Mouse (Mus musculus) embryo, embryonic 11 days (tissue): ENCODE measurements around the gene Plxna2.

ENCODE experiments used
- DNase-seq: peaks from one replicate; pipeline ENCODE4 v3.0.0-alpha.2; 2015

The Plxna2 gene

DNA sequence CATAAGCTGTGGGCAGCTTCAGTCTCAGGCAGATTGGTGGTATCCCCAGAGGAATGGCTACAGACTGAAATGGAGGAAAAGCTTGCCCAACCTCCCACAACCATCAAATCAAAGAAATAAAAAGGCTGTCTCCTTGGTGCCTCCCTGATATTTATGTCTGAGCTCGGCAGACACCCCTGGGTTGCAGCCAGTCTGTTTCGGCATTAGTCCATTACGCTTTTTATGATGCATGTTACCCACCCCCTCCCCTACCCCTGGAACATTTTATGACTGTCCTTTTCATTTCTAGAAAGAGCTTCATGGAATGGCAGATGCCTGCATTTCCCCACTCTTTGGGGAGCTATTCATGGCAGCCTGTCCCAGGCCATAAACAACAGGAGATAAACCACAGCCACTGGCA is 47.7 kb downstream of the Plxna2 start:
- DNase-seq: no peak

DNA sequence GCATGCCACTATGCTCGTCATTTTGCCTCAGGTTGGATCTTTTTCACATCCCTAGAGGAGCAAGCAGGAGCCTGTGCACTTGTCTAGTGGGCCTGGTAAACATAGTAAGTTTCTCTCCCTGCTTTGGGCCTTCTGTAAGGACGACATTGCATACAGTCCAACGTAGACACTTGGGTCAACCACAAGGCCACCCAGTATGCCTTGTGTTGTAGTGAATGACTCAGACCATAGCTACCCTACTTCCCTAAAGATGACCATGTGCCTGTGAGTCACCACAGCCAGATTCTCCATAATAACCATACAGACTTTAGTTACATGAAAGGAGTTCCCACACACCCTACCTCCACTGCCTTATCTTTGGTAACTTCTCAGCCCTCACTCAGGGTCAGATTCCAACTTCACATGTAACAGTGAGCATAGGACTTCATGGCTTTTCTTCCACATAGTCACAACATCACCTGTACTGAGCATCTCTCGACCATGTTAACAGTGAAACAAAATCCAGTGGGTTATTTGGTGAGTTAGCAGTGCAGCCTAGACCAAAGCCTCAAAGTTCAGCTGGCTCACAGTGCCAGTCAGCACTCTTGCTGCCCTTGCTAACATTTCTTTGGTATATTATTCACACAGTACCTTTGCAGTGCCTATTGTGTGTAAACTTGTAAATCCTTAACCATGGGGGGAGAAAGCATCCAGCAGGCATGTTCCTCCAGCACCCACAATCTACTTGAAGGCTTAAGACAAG is 53.9 kb downstream of the Plxna2 start:
- no peak for DNase-seq

- no peak for DNase-seq
These were observed 54.5 kb downstream of the Plxna2 start for GRCm38 (mm10) chr1:194672525-194672894.

DNA sequence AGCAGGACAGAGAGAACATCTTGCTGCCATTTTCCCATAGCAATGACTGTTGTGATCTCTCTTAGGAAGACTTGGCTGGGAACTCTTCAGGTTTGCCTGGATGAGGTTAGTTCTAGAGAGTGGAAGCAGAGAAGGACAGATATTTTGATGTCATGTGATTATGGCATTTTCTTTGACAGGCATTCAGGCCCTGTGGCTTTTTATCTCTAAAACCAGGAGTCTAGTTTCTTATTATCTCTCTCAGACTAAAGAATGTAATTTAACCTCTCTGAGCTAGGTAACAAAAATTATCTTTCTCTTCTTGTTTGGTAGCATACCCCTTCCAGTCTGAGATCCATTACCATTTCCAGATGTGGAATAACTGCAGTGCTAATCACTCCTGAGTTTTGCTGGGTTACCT is 55.2 kb downstream of the Plxna2 start:
- DNase-seq: no peak

DNA sequence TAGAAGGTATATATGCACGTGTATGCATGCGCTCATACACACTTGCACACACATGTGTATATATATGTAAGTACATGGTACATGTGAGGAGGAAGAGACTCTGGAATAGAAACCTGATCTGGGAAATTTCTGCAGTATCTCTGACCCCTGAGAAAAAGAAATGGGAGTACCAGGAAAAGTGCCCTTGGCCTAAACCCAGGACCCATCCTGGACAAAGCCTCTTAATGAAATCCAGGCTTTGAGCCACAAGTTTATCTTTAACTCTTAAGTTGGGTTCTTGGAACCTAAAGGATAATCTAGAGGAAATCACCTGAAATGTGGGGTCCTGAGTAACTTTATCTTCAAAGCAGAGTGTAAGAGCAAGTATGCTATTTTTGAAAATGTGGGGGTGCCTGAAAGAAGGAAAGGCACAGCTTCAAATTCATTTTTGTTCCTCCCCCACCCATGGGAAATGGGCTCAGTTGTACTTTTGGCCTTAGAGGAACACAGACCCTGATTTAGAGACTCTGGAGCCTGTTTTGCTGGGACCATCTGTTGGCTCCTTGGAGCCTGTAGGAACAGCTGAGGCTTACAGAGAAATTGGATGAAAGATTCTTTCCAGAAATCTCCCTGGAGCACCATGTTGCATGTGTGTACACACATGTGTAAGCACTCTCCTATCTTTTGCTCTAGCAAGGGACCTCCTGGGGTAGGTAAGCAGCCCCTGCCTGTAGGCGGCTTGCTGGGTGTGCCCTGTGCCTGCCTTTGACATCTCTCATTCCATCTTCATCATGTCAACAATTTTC is 57.3 kb downstream of the Plxna2 start:
- no peak for DNase-seq

DNA sequence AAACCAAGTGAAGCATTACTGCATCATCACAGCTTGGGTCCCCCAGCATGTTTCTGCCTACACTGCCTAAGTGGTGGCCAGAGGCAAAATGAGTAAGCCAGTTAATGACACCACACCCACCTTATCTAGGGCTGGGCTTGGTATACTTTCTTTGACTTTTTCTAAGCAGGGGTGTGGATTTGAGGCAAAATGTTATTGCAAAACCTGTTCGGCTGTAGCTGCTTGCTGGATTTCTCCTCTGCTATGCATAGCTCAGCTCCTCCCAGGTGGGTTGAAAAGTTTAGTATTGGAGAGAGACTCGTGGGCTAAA is 57.8 kb downstream of the Plxna2 start:
- no peak for DNase-seq

- DNase-seq: peak; percentile 45
These were observed 59.9 kb downstream of the Plxna2 start for GRCm38 (mm10) chr1:194677878-194678277.

DNA sequence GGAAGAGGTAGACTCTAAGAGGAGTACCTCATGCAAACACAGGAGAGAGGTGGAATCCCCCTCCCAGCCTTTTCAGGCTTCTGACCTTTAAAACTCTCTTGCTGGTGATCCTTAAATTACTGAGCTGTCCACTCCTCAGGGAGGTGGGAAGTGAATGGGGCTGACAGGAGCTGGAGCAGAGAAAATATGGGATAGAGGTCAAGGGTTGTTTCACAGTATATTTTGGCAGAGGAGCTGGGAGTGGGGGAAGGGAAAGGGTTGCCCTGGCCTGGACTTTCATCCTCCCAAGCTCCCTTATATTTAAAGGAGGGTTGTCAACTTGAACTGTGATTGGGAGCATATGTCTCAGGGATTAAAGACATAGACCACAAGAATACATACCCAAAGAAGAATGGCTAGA is 61.1 kb downstream of the Plxna2 start:
- peak; percentile 66 for DNase-seq

DNA sequence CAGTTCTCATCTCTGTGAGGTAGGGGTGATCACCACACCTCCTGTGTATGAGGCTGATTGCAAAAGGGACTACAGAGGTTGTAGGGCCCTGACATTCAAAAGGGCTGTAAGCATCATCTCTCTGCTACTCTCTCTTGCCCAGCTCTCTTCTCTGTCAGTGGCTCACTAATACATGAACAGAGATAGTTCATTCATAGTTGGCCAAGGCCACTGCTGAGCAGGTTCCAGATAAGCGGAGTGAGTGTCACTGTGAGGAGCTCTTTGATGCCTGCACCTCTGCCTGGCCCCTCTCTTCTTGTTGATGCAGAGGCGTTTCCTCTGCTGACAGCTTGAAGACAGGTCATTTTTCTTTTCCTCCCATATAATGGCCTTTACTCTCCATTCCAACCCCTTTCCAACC is 62.1 kb downstream of the Plxna2 start:
- DNase-seq: no peak

DNA sequence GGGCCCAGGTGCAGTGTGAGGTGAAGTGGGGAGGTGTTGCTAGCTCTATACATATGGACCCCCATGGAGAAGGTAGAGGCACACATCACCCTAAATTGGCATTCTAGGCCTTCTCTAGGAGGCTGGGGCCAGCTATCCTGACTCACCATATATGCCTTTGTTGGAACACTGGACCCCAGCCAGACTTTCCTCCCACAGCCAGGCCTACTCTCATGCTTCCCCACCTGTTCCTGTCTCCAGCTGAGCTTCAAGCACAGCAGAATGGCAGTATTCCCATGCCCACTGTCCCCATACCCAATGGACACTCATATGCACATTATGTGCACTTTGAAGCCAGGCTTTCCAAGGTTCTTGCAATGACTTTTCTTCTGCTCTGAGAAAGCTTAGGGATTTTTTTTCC is 64.0 kb downstream of the Plxna2 start:
- DNase-seq: no peak

GRCm38 (mm10) chr1:194683132-194683531 is 65.1 kb downstream of the Plxna2 start:
- no peak for DNase-seq

DNA sequence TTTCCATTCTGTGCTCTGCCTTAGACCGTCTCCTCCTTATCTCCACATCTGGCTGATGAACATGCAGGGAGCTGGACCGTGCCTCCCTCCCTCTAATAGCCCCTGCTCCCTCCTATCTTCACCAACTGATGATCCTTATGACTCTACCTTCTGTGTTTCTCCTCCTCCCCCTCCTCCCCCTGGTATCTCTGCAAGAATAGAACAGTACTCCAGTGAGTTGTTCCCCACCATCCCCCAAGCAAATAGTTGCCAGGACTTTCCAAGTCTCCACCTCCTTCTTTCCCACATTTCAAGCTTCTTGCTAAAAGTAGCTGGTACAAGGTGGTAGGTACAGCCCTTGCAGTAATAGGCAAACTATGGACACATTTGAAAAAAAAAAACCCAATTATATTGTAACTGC is 67.9 kb downstream of the Plxna2 start:
- DNase-seq: no peak

DNA sequence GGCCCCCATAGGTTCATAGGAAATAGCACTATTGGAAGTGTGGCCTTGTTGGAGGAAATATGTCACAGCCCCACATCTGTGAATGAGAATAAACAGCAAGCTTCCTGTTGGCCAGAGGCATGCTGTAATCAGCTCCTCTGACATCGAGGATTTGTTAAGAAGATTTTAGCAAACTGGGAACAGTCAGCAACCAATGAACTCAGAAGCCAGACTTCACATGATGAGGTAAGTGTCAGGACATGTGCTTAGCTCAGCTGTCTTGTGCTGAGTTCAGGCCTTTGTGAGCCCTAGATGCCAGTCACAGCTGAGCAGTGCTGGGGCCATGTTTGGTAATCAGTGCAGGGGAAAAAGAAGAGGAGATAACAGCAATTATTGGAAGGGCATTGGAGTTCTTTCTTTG is 69.7 kb downstream of the Plxna2 start:
- no peak for DNase-seq

DNA sequence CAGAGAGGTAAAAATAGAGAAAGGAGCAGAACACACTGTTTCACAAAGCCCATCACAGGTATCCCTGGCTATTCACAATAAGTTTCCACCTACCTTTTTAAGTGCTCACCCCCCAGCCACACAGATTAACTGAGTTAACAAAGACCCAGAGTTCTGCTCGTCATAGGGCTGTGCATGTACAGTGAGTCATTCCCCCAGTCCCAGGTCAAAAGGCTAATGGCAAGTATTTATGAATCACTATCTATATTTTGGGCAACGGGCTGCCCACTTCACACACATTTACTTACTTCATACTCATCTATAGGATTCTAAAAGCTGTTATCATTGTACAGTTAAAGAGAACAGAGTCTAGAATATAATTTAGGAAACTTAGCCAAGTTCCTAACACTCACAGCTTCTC is 70.1 kb downstream of the Plxna2 start:
- DNase-seq: no peak

- DNase-seq: no peak
These were observed 75.0 kb downstream of the Plxna2 start for GRCm38 (mm10) chr1:194693063-194693462.

DNA sequence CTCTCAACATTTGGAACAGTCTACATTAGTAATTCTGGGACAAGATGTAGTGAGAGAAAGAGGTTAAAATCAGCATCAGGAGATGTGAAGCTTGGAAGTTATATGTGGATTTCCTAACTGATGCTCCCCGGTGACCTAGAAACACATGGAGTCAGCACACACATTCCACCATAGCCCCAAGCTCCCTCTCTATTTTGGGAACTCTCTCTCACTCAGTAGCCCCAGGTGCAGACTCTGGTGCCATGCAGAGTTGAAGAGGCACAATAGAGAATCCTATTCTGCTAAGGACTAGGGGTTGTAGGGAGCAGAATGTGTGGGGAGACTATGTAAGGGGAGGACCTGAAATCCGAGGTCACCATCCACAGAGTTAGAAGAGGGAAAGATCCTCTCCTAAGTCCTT is 75.5 kb downstream of the Plxna2 start:
- DNase-seq: no peak

DNA sequence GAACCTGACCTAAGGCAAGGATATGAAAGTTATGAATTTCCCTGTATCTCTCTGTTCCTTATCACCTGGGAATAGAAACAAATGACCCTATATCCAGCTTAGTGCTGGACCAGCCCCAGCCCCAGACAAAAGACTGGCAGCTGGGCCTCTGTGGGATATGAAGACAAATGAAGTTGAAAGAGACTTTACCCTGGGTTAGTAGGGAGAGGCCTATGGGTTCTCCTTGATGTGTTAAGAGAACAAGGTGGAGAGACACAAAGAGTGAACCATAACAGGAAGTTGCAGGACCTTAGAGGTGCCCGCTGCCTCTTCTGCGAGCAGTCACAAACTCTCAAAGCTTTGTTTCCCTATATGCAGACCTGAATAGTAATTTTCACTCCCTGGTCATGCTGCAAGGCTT is 76.8 kb downstream of the Plxna2 start:
- DNase-seq: no peak

DNA sequence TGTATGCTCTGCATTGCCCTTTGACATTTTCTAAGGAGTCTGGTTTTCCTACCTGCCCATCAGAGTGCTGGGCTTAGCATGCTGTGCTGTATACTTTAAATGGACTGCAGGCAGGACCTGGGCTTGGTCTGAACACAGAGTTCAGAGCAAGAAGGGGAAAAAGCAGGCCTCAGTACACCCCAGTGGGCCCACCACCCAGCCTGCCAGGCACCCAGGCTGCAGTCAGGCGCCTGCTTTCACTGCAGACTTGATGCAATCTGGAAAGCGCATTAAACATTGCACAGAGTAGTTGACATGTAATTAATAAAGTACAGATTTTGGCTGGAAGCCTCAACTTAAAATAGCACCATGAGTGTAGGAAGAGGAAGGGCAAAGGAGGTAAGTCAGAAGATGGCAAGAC is 79.4 kb downstream of the Plxna2 start:
- no peak for DNase-seq

DNA sequence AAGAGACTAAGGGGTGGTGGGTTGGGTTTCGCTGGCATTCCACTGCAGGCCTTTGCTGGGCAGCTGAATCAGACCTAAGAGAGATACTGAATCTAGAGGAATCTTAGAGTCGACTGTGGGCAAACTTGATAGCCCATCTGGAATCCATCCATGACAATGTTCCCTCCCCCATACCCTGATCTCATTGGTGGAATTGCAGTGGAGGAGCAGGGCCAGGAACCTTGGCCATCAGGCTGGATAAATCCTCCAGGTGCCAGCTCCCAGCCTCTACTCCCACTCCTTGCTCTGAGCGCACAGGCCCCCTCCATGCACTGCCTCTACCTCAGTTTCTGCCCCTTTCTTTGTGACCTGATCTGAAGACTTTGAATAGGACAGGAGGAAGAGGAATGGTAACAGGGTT is 81.3 kb downstream of the Plxna2 start:
- no peak for DNase-seq

- DNase-seq: no peak
These were observed 85.2 kb downstream of the Plxna2 start for GRCm38 (mm10) chr1:194703235-194703634.

DNA sequence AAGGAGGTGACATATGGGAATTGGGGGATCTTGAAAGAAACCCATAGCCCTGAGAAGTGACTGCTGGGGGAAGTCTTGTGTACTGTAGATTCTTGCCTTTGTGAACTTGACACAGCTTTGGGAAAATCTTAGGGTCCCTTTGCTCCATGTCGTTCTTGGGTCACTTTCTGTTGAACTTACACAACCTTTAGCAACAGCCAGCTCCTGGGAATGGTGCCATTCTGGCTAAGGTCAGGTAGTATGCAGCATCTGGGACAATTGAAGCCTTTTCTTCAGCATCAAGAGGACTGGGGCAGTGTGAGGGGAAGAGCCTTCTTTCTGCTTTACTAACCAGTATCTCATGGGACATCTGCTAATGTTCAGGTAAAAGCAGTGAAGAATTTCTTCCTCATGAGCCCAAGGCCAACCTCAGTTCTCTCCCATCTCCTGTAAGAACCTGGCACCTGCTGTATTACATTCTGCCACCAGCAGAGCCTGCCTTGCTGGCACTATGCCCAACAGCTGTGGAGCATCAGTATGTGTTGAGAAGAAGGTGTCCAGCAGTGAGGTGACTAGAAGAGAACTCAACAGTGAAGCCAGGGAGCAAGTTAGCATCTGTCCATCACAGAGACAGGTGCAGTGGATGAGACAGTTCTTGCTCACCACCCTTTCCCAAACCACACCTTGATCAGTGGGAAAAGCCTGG is 86.3 kb downstream of the Plxna2 start:
- no peak for DNase-seq

GRCm38 (mm10) chr1:194706566-194706965 is 88.5 kb downstream of the Plxna2 start:
- no peak for DNase-seq

DNA sequence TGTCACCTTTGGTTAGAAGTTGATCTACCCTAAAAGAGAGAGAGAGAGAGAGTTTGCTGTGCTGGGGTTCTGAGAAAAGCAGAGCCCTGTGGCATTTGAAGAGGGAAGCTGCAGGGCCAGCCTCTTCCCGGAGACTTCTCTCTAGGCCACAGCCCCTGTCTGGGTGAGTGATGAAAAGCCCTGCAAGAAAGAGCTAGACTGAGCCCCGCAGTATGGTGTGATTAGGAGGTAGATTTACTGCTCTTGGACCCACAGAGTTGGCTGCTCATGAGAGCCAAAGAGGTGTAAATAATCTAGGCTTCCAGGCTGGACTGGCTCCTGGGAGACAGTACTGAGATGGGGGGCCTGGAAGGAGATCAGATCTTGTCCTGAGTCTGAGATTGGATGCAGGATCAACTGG is 94.4 kb downstream of the Plxna2 start:
- no peak for DNase-seq
